Mouse (Mus musculus) gastrocnemius, postnatal 36 days (tissue): Measurements from ENCODE around the gene Rpa1. TPM values are rescaled to one million over a fixed set of nuclear protein-coding genes. Genes with fewer than 3 reads are reported as not detected.
"Not testable (repeated sequence)": the region's sequence is repeated elsewhere in the genome, so short reads cannot be mapped to it uniquely, and the experiment has no call there.

ENCODE experiments used
- DNase-seq, 2 experiments: peaks; one replicate each; pipeline ENCODE4 v3.0.0; 2022
- intact Hi-C: fragments of 180-260 bp; cut with DNase I; formaldehyde crosslinking; loops from one replicate; pipeline ENCODE4 v1.15.1; 2025
- total RNA-seq, 2 experiments: library from RNA; stranded (reverse); gene quantifications; 2 replicates each; pipeline ENCODE4 v1.2.3; 2021

The Rpa1 gene
- total RNA-seq, 2 experiments from 2014 or later = 53.7 to 58.5 TPM

GRCm38 (mm10) chr11:75291389-75292215, 56.5 kb downstream of the Rpa1 start:
- intact Hi-C loops = loop anchor here (1.0 to 5.0 kb wide), 3 partner anchors 59 to 344 kb away; partner anchors contain the start of gene Rtn4rl1
- DNase-seq = no peak

GRCm38 (mm10) chr11:75290566-75291271, 57.4 kb downstream of the Rpa1 start:
- intact Hi-C loops = loop anchor here (1.0 to 5.0 kb wide), 3 partner anchors 58 to 343 kb away; partner anchors contain the start of gene Rtn4rl1
- DNase-seq = peak; percentile 62 to 80

- DNase-seq = no peak
- intact Hi-C loops = no loop called here
Measured at GRCm38 (mm10) chr11:75289120-75289519, 59.0 kb downstream of the Rpa1 start.

- DNase-seq = no peak
- intact Hi-C loops = no loop called here
Measured at GRCm38 (mm10) chr11:75288517-75288916, 59.6 kb downstream of the Rpa1 start.

- no peak for DNase-seq
- intact Hi-C loops = no loop called here
Measured at GRCm38 (mm10) chr11:75287940-75288339, 60.2 kb downstream of the Rpa1 start.

- intact Hi-C loops = no loop called here
Measured at GRCm38 (mm10) chr11:75286868-75287267, 61.3 kb downstream of the Rpa1 start.

GRCm38 (mm10) chr11:75285893-75286467, 62.1 kb downstream of the Rpa1 start:
- intact Hi-C loops = no loop called here
- no peak for DNase-seq

More at GRCm38 (mm10) chr11:75286868-75287267, 61.3 kb downstream of the Rpa1 start:
- DNase-seq = no peak

- DNase-seq, intact Hi-C loops: not testable (repeated sequence)
Measured at GRCm38 (mm10) chr11:75283784-75284183, 64.3 kb downstream of the Rpa1 start.

- DNase-seq = no peak
- intact Hi-C loops = no loop called here
Measured at GRCm38 (mm10) chr11:75282496-75283120, 65.5 kb downstream of the Rpa1 start.

- intact Hi-C loops = no loop called here
- no peak for DNase-seq
Measured at GRCm38 (mm10) chr11:75281380-75282256, 66.5 kb downstream of the Rpa1 start.

GRCm38 (mm10) chr11:75280435-75281001, 67.6 kb downstream of the Rpa1 start:
- no peak for DNase-seq
- intact Hi-C loops = no loop called here

GRCm38 (mm10) chr11:75280066-75280410, 68.1 kb downstream of the Rpa1 start:
- DNase-seq = no peak
- intact Hi-C loops = no loop called here

GRCm38 (mm10) chr11:75279342-75280065, 68.6 kb downstream of the Rpa1 start:
- DNase-seq = no peak
- intact Hi-C loops = loop anchor here (5.0 kb wide), 1 partner anchor 37 kb away; no protein-coding TSS in a partner anchor

GRCm38 (mm10) chr11:75279013-75279341, 69.1 kb downstream of the Rpa1 start:
- intact Hi-C loops = loop anchor here (5.0 kb wide), 1 partner anchor 37 kb away; no protein-coding TSS in a partner anchor
- no peak for DNase-seq

GRCm38 (mm10) chr11:75278115-75278514, 70.0 kb downstream of the Rpa1 start:
- no peak for DNase-seq
- intact Hi-C loops = loop anchor here (5.0 kb wide), 1 partner anchor 36 kb away; no protein-coding TSS in a partner anchor

- intact Hi-C loops = loop anchor here (5.0 kb wide), 1 partner anchor 33 kb away; no protein-coding TSS in a partner anchor
- no peak for DNase-seq
Measured at GRCm38 (mm10) chr11:75275035-75275434, 73.1 kb downstream of the Rpa1 start.

GRCm38 (mm10) chr11:75273466-75273865, 74.7 kb downstream of the Rpa1 start:
- intact Hi-C loops = no loop called here
- no peak for DNase-seq

GRCm38 (mm10) chr11:75270985-75271434, 77.1 kb downstream of the Rpa1 start:
- intact Hi-C loops = no loop called here
- peak in 1 of 2 experiments; percentile 47 for DNase-seq
